Mouse (Mus musculus) macrophage (primary cell): ENCODE data around the gene Atp6v1g3. TPM values are rescaled to one million over a fixed set of nuclear protein-coding genes. Genes with fewer than 3 reads are reported as not detected.

Experiments
- H3K27ac ChIP-seq: fragments of 350-480 bp; formaldehyde crosslinking; 2 replicates; pipeline ENCODE4 v1.9.0; 2021
- H3K36me3 ChIP-seq: fragments of 350-480 bp; formaldehyde crosslinking; 2 replicates; pipeline ENCODE4 v1.9.0; 2021; ENCODE audit errors: inconsistent target
- H3K4me3 ChIP-seq: fragments of 350-480 bp; formaldehyde crosslinking; 2 replicates; pipeline ENCODE4 v1.9.0; 2021; ENCODE audit errors: inconsistent target
- H3K79me2 ChIP-seq: fragments of 350-480 bp; formaldehyde crosslinking; 2 replicates; pipeline ENCODE4 v1.9.0; 2021; ENCODE audit errors: inconsistent target
- WGBS: methylation state at CpG from one replicate; pipeline ENCODE4 v1.1.7; 2026; ENCODE audit warnings: inconsistent platforms; ENCODE audit not compliant: missing documents; 5-methylcytosine and 5-hydroxymethylcytosine counted together
- polyA plus RNA-seq: library from polyadenylated mRNA; stranded (reverse); fragments of 250-400 nt; gene quantifications from 3 replicates; pipeline ENCODE4 v1.2.4, GENCODE M21; 2018; ENCODE audit warnings: inconsistent platforms
- total RNA-seq, 78 experiments: library from RNA; depleted of rRNA; stranded (reverse); fragments of 250-400 nt; gene quantifications; 1 replicate in 9 of 78; 2 replicates in 24 of 78; 3 replicates in 43 of 78; 4 replicates in 2 of 78; pipeline ENCODE4 v1.2.4; 2018; ENCODE audit warnings: inconsistent platforms in 56 of 78

Gene Atp6v1g3
- total RNA-seq (2018; cell fraction: chromatin; rRNA removed), result not detected
- not detected for total RNA-seq (2018; cell fraction: cytosol; rRNA removed)
- not detected for total RNA-seq (2018; cell fraction: nucleus; rRNA removed)
- polyA plus RNA-seq, result not detected in 3 replicates

DNA sequence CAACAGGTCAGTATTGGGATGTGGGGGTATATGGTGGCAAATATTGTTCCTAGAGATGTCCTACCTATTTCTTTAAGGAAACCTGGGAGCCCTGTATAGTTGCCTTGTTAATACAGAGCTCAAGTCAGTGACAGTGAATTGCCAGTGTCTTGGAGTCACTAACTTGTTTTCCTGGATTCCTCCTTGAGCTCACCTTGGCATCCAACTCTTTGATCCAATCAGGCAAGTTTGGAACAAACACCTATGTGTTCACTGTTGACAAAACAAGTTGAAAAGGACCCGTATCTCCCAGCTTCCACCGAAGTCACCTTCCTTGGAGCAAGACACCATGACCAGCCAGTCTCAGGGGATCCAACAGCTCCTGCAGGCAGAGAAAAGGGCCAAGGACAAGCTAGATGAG, at the start of gene Atp6v1g3:
Gene Atp6v1g3 (plus strand): TSS at position 301 of the 400 bp plus-strand sequence.
- Histone ChIP-seq H3K36me3 (no peaks in the 10 kb centered on the region), H3K27ac (peak within 1 kb of the TSS; percentile 17), H3K4me3 (no peak within 1 kb of the TSS), H3K79me2 (no peaks in the 10 kb centered on the region)
- 96% methylated on average over 2 of the region's 2 CpGs for WGBS

DNA sequence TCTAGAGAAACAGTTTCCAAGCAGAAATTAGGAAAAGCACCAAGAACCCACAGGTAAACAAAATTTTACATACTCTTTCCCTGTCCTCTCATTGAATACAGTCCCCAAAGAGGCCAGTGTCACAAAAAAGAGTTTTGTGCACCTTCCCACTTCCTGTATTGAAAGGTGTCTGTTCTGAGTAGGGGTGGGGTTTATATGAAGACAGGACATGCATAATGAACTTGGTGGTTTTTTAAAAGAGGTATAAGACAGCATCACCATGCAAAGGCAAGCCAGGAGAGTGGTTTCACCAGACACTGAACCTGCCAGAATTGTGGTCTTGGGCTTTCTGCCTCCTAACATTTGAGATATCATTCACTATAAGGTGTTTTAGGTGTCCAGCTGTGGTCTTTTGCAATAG, 40.5 kb upstream of the Atp6v1g3 start:
- H3K36me3 ChIP-seq, result no peaks in the 10 kb centered on the region
- no peak overlapping the region for H3K4me3 ChIP-seq
- no peaks in the 10 kb centered on the region for H3K79me2 ChIP-seq
- no peak overlapping the region for H3K27ac ChIP-seq

DNA sequence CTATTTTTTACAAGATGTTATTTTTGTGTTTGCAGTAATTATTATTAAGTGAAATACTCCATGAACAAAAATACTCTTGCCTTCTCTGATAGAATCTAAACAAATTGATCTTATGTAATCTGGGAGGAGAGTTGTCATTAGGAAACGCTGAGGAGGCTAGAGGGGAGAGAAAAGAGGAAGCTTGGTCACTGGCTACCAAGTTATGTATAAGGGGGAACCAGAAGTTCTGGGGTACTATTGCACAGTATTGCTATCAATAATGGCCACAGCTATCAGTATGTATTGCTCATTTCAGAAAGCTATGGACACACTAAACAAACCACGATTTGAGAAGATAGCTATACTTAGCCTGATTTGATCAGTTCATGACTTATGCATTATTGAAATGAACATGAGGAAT, 36.3 kb upstream of the Atp6v1g3 start:
- Histone ChIP-seq H3K36me3 (no peaks in the 10 kb centered on the region), H3K27ac (no peak overlapping the region), H3K4me3 (no peak overlapping the region), H3K79me2 (no peaks in the 10 kb centered on the region)
- WGBS, result 35% methylated on average over 2 of the region's 2 CpGs

DNA sequence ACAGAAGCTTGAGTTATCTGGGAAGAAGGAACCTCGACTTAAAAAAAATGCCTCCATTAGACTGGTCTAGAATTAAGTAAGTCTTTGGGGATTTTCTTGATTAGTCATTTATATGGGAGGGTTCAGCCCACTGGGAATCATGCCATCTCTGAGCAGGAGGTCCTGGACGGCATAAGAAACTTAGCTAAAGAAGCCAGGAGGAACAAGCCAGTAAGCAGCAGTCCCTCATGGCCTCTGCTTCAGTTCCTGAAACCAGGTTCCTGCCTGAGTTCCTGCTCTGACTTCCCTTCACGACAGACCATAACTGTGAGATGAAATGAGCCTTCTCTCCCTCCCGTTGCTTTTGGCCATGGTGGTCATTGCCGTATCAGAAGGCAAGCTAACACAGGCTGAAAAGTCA, 29.6 kb upstream of the Atp6v1g3 start:
- 10% methylated on average over 5 of the region's 5 CpGs for WGBS
- H3K4me3 ChIP-seq, result no peak overlapping the region
- peak overlapping the region; percentile 47 for H3K27ac ChIP-seq

DNA sequence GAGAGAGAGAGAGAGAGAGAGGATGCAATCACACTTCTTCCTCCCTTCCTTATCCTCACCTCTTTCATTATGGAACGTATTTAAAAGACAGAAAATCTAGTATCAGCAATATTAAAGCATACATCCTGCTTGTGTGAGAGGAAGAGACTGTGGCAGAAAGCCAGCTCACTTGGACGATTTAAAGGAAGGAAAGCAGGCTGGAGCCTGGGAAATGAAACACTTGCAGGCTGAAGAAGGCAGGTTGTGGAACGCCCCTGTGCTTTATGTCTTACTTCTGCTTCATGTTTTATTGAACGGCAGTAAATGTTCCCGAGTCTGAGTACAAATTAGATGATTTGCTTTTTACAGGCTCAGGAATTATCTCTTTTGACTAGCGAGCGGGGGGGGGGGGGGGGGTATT, 29.1 kb upstream of the Atp6v1g3 start:
- Histone ChIP-seq H3K27ac (peak overlapping the region; percentile 47), H3K4me3 (no peak overlapping the region; the same call in 1 of the 2 replicates), H3K36me3 (no peaks in the 10 kb centered on the region), H3K79me2 (no peaks in the 10 kb centered on the region)
- WGBS, result 33% methylated on average over 7 of the region's 7 CpGs

More for the DNA sequence above, 29.6 kb upstream of the Atp6v1g3 start:
- no peaks in the 10 kb centered on the region for H3K79me2 ChIP-seq
- no peaks in the 10 kb centered on the region for H3K36me3 ChIP-seq

DNA sequence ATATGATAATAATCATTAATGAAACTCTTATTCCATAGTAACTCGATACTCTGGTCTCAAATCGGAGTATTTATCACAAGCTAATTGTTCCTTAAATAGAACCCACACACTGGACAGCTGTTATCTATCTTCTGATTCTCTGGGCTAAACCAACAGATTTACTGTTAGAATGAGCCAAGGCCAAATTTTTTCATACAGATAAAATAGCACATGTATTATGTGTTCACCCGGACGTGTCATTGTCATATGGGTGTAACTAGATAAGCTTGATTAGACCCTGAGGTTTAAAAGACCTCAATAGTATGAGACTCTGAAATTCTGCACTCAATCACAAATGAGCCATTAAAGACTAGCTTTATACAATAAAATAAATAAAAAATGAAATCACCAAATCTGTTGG, 28.4 kb upstream of the Atp6v1g3 start:
- Histone ChIP-seq H3K79me2 (no peaks in the 10 kb centered on the region), H3K27ac (peak overlapping the region; percentile 47)
- 91% methylated on average over 4 of the region's 4 CpGs for WGBS

DNA sequence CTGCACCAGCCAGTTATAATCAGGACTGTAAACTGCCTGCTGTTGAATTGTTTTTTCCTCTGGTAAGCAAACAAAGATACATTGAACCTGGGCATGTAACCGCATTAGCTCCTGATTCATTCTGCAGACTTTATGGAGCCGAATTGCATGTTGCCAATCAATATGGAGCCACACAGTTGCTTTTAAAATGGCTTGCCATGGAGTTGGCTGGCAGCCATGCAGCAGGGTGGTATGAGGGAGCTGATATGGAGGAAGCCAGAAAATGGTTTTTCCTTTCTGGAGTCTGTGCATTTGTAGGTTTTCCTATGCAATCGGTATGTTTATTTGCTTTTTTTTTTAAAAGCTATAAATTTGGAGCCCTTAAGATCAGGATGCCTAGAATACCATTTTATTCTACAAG, 28.0 kb upstream of the Atp6v1g3 start:
- no peak overlapping the region for H3K4me3 ChIP-seq
- no peak overlapping the region for H3K27ac ChIP-seq
- 98% methylated on average over 2 of the region's 3 CpGs for WGBS
- H3K79me2 ChIP-seq, result no peaks in the 10 kb centered on the region
- no peaks in the 10 kb centered on the region for H3K36me3 ChIP-seq

More for the DNA sequence above, 28.4 kb upstream of the Atp6v1g3 start:
- Histone ChIP-seq H3K36me3 (no peaks in the 10 kb centered on the region), H3K4me3 (no peak overlapping the region)

DNA sequence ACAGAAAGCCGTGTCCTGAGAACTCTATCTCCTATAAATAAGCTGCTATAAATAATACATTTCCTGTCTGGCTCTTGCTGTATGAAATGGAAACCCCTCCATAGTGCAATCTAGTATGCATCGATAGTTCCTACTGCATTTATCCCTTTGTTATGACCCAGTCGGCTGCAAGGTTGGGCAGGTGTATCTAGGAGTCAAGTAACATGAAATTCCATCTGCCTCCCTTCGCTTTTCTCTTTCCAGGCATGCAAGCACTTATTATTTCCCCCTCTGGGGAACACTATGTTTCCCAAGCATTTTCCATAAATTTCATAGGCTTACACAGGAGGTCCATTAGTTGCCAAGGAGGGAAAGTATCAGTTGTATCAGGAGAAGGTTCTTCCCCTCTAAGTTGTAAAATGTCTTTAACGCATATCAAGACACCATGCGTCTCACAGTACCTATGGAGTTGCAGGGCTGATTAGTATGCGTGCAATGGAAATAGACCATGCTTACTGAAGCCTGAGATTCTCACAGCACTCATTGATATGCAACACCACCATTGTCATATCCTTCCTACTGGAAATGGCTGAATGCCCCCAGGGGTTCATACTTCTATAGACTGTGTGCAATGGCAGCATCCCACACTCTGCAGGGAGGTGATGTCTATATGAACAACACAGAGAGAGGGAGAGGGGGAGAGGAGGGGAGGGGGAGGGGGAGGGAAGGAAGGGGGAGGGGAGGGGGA, 26.9 kb upstream of the Atp6v1g3 start:
- no peaks in the 10 kb centered on the region for H3K79me2 ChIP-seq
- H3K4me3 ChIP-seq, result no peak overlapping the region
- 88% methylated on average over 7 of the region's 7 CpGs for WGBS
- no peak overlapping the region for H3K27ac ChIP-seq
- no peaks in the 10 kb centered on the region for H3K36me3 ChIP-seq

DNA sequence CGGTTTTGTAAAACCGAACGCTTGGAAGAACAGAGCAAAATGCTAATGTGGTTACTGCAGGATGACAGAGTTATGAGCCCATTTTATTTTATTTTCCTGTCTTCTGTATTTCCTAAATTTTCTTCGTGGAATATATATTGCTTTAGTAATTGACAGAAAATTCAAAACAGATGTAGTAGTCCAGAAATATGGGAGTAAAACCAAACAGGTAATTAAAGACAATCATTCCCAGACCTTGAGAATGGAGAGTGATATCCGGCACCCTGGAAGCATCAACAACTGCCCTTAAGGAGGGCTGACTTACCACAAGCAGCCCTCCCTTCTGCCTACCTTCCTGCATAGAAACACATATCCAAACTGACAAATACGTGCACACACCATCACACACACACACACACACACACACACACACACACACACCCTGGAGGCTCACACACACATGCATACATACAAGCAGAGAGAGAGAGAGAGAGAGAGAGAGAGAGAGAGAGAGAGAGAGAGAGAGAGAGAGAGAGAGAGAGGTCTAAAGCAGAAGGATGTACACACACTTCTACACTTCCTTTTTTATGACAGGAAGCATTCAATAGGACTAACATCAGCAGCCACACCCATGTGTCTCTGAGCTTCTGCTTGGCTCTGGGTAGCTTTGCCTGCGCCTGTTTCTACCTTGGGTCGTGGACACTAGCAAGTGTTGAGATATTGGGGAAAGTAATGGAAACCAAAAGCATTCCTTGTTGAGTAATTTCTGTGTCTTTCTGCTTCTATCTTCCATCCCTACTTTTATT, 25.6 kb upstream of the Atp6v1g3 start:
- 77% methylated on average over 7 of the region's 8 CpGs for WGBS
- H3K27ac ChIP-seq, result no peak overlapping the region

DNA sequence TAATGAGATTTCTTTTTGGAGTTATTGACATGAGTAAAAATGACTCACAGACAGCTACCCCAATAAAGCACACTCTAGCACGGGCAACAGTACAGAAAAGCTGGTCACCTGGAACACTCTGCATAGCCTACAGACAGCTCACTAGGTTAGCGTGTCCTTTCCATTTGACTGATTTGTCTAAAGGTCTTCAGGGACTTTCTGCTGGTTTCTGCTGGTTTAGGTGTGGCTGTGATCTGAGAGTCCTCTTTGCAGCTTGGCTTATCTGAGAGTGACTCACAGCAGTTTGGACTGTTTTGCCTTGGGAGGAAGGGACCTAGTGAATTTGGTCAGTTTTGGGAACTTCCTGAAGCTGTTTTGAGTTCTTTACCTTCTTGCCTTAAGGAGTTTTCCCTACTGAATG, 24.8 kb upstream of the Atp6v1g3 start:
- Histone ChIP-seq H3K4me3 (no peak overlapping the region), H3K36me3 (no peaks in the 10 kb centered on the region), H3K79me2 (no peaks in the 10 kb centered on the region), H3K27ac (no peak overlapping the region)
- WGBS, result 100% methylated on average over 2 of the region's 2 CpGs

More for the DNA sequence above, 25.6 kb upstream of the Atp6v1g3 start:
- no peaks in the 10 kb centered on the region for H3K79me2 ChIP-seq
- H3K4me3 ChIP-seq, result no peak overlapping the region
- no peaks in the 10 kb centered on the region for H3K36me3 ChIP-seq

DNA sequence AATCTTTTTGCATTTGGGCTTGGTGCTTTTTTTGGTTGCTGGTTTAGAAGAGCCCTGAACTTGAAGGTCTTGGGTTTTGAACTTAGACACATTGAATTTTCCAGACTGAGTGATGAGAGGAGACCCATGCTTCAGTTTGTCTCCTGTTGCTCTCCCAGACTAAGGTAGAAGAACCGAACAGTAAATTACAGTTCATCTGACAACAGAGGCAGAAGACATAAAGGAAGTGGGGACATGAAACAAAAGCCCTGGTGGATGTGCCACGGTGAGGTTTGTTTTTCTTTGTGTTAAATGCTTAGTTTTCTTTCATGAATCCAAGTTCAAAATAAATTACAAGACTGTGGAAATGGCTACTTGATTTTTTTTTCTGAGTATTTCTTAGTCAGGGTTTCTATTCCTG, 22.6 kb upstream of the Atp6v1g3 start:
- H3K79me2 ChIP-seq, result no peaks in the 10 kb centered on the region
- whole genome bisulfite sequencing, result 74% methylated on average over 2 of the region's 2 CpGs
- H3K27ac ChIP-seq, result no peak overlapping the region
- no peak overlapping the region for H3K4me3 ChIP-seq
- no peaks in the 10 kb centered on the region for H3K36me3 ChIP-seq

DNA sequence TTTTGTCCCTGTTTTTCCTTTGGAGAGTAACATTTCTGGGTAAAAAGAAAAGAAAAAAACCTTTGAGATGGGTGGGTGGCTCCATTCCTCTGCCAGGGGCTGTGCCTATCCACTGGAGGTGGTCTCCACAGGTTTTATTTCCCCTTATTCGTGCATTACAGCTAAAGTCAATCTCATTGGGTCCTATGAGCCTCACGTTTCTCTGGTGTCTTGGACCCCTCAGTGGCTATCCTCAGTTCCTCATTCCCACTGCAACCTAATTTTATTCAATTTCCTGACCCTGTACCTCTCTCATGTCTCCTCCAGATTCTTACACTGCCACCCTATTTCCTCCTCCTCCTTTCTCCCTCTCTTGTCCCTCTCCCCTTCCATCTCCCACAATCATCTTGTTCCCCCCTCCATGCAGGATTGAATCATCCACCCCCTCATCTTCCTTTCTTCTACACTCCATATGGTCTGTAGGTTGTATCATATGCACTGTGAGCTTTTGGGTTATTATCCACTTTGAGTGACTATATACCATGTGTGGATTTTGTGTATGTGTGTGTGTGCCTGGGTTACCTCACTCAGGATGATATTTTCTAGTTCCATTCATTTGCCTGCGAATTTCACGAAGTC, 17.3 kb upstream of the Atp6v1g3 start:
- H3K36me3 ChIP-seq, result no peaks in the 10 kb centered on the region
- H3K4me3 ChIP-seq, result no peak overlapping the region
- 97% methylated on average over 3 of the region's 4 CpGs for WGBS
- no peaks in the 10 kb centered on the region for H3K79me2 ChIP-seq
- H3K27ac ChIP-seq, result no peak overlapping the region

DNA sequence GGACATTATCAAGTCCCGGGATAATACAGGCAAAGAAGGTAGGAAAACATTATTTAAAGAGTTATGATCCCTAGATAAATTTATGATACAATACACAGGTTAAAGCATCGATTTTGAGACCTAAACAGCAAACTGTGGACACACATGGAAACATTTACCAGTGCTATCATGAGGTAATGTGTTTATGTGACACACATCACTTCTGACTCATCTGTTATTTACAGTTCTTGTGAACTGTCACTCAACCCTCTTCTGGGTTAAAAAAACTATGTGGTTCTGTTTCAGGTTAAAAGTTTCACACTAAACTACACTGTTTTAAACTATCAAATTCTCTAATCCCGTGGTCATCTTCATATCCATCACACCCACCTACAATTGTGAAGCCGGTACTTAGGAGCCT, 14.8 kb upstream of the Atp6v1g3 start:
- WGBS, result 97% methylated on average over 4 of the region's 4 CpGs
- Histone ChIP-seq H3K4me3 (no peak overlapping the region), H3K36me3 (no peaks in the 10 kb centered on the region), H3K79me2 (no peaks in the 10 kb centered on the region), H3K27ac (no peak overlapping the region)

DNA sequence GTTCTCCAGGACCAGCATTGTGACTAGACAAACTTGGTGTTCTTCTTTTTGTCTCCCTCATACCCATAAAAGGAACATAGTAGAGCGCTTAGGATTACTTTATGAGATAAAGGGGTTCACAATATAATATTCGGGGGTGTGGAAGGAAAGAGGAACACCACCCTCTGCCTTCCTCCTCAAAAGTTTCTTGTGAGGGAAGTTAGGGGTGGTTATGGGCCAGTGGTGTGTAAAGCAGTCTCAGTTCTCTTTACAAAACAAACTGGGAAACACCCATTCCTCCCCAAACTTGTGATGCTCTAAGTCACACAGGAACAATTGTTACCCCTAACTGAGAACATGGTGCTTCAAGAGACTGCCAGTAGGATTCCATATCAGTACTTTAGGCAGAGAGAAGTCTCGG, 12.0 kb upstream of the Atp6v1g3 start:
- Histone ChIP-seq H3K27ac (no peak overlapping the region), H3K36me3 (no peaks in the 10 kb centered on the region), H3K4me3 (no peak overlapping the region), H3K79me2 (no peaks in the 10 kb centered on the region)
- 34% methylated on average over 3 of the region's 3 CpGs for WGBS

DNA sequence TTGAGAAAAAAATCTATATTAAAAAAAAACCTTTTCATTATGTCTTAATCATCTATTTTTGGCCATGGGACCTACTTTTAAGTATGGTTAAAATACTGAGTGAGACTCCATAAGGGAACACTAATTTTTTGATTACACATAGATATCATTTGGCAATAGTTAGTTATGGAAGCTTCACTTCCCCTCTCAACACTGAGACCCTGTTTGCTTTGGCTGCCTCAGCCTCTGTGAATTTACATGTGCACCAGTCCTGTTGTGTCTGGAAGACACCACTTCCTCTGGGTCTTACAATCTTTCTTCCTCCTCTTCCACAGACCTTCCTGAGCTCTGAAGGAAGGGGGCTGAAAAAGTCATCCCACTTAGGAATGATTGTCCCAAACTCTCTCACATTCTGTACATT, 11.1 kb upstream of the Atp6v1g3 start:
- no peak overlapping the region for H3K27ac ChIP-seq
- H3K36me3 ChIP-seq, result no peaks in the 10 kb centered on the region
- H3K79me2 ChIP-seq, result no peaks in the 10 kb centered on the region
- no peak overlapping the region for H3K4me3 ChIP-seq
